Mouse (Mus musculus) lung, adult 2 months (tissue): Measurements from ENCODE around the gene Mlh3. TPM values are rescaled to one million over a fixed set of nuclear protein-coding genes. Genes with fewer than 3 reads are reported as not detected.

Experiments
- DNase-seq: peaks from one replicate; pipeline ENCODE4 v3.0.0; 2022
- H3K4me1 ChIP-seq: fragments of 200-500 bp; 2 replicates; pipeline ENCODE4 v1.6.1; 2011; ENCODE audit warnings: low read length; ENCODE audit not compliant: control insufficient read depth, insufficient read depth
- H3K4me3 ChIP-seq: fragments of 200-500 bp; replicated peaks from 2 replicates; pipeline ENCODE3; 2011; ENCODE audit warnings: low read depth, mild to moderate bottlenecking, control low read depth, low read length; ENCODE audit errors: extremely low read depth
- CTCF ChIP-seq: fragments of 200-500 bp; IDR thresholded peaks from 2 replicates; pipeline ENCODE4 v1.5.1; 2011; ENCODE audit warnings: mild to moderate bottlenecking, low read length, control low read depth; ENCODE audit not compliant: insufficient read depth
- POLR2A ChIP-seq: fragments of 200-500 bp; IDR thresholded peaks from 2 replicates; pipeline ENCODE4 v1.6.1; 2011; ENCODE audit warnings: low read depth, mild to moderate bottlenecking, control low read depth, low read length, borderline replicate concordance; ENCODE audit errors: extremely low read depth
- WGBS: fragments of 180-500 bp; shearing (Covaris S2); methylation state at CpG from one replicate; pipeline ENCODE4 v1.1.7; 2018; 5-methylcytosine and 5-hydroxymethylcytosine counted together
- polyA plus RNA-seq: library from polyadenylated mRNA; depleted of rRNA; stranded (reverse); fragments of >200 nt; gene quantifications from 2 replicates; pipeline ENCODE4 v1.2.3, GENCODE M21; 2012

Gene Mlh3
- polyA plus RNA-seq, 1 experiment = 5.5 TPM

- DNase-seq = no peak
- TF ChIP-seq POLR2A (no peak), CTCF (no peak)
- 68% methylated on average over 7 of the region's 7 CpGs for WGBS
Measured at GRCm38 (mm10) chr12:85271132-85271842, 888 bp upstream of the Mlh3 start.

GRCm38 (mm10) chr12:85269821-85270220 lies 578 bp downstream of the Mlh3 start:
- TF ChIP-seq CTCF (no peak), POLR2A (no peak)

More at GRCm38 (mm10) chr12:85271132-85271842, 888 bp upstream of the Mlh3 start:
- Histone ChIP-seq H3K4me3 (no peak overlapping the region), H3K4me1 (no peaks in the 10 kb centered on the region)

DNA sequence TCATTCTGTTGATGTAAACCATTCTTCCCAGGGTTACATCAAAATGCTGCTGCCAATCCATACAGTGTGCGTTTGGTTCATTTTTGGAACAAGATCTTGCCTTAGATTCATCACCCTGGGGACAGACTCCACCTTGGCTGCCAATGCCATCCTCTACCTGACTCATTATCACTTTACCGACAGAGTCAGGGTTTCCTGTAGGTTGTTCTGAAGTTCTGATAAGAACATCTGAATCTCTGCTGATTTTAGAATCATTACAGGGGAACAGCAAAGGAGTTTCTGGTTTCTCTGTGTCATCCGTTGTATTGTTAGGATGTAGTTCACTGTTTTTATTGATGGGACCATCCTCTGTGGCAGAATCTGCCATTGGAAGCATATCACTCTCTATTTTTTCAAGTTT lies 4.2 kb downstream of the Mlh3 start:
- 92% methylated on average over 3 of the region's 3 CpGs for WGBS
- Histone ChIP-seq H3K4me1 (no peaks in the 10 kb centered on the region), H3K4me3 (no peak overlapping the region)
- no peak for DNase-seq
- TF ChIP-seq CTCF (no peak), POLR2A (no peak)

More at GRCm38 (mm10) chr12:85269821-85270220, 578 bp downstream of the Mlh3 start:
- Histone ChIP-seq H3K4me1 (no peaks in the 10 kb centered on the region), H3K4me3 (no peak overlapping the region)
- no peak for DNase-seq
- 46% methylated on average over 3 of the region's 3 CpGs for WGBS

GRCm38 (mm10) chr12:85264940-85265339 lies 5.5 kb downstream of the Mlh3 start:
- 51% methylated on average over 7 of the region's 7 CpGs for WGBS

DNA sequence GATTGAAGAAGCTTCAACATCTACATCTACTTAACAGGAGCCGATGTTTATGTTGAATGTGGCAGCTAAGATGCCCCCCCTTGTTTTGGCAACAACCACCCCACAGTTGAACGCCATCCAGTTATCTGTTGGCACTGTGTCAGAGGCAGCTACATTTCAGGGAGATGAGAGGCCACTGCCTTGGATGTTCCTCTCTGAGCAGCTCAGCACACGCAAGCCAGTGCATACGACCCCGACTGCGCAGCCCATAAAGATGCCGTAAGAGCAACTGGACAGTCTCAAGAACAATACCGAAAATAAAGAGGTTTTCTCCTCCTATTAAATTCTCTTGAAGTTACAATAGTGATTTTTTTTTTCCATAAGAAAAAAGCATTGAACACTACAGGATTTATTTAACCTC lies 5.9 kb downstream of the Mlh3 start:
- WGBS = 74% methylated on average over 8 of the region's 8 CpGs
- DNase-seq = no peak
- TF ChIP-seq CTCF = no peak
- no peak for TF ChIP-seq POLR2A
- Histone ChIP-seq H3K4me1 (no peaks in the 10 kb centered on the region), H3K4me3 (no peak overlapping the region)

More at GRCm38 (mm10) chr12:85264940-85265339, 5.5 kb downstream of the Mlh3 start:
- Histone ChIP-seq H3K4me3 (no peak overlapping the region), H3K4me1 (no peaks in the 10 kb centered on the region)
- no peak for DNase-seq
- TF ChIP-seq CTCF (no peak), POLR2A (no peak)

DNA sequence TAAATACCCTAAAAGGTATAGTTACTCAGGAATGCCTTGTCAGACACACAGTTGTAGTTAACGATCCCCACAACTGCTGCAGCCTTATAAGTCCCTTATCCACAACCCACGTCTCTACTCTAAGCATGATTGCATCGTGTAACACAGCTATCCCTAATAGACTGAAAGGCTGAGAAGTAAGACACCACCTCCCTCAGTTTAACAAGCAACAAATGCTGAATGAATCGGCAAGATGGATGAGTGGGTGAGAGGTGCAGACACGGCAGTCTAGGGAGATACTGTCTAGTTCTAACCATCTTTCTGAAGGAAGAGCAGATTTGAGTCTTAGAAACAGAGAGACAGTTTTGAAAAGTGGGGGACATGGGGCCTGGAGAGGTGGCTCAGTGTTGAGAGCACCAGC lies 7.2 kb downstream of the Mlh3 start:
- no peak for DNase-seq
- WGBS = 83% methylated on average over 5 of the region's 5 CpGs

DNA sequence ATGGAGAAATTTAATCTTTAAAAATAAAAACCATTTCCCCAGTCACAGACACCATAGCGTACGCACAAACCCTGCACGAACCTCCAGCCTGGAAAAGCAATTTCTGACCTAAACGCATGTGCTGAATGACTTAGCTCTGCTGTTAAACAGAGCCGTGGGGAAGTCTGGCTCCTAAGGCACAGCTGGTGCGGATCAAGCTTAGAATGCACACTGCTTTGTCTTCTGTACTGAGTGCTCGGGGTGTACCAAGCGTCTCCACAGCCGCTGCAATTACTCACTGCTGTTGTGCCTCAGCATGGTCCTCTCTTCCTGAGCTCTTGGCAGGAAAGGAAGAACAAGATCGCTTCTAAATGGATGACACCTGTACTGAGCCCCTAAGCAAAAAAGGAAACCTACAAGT lies 7.9 kb downstream of the Mlh3 start:
- H3K4me3 ChIP-seq = no peak overlapping the region
- DNase-seq = no peak
- 59% methylated on average over 10 of the region's 10 CpGs for WGBS
- H3K4me1 ChIP-seq = no peaks in the 10 kb centered on the region; the same call in 1 of the 2 replicates
- no peak for TF ChIP-seq CTCF
- no peak for TF ChIP-seq POLR2A

More for the DNA sequence above, 7.2 kb downstream of the Mlh3 start:
- H3K4me1 ChIP-seq = no peaks in the 10 kb centered on the region
- no peak overlapping the region for H3K4me3 ChIP-seq
- TF ChIP-seq CTCF = no peak
- no peak for TF ChIP-seq POLR2A

DNA sequence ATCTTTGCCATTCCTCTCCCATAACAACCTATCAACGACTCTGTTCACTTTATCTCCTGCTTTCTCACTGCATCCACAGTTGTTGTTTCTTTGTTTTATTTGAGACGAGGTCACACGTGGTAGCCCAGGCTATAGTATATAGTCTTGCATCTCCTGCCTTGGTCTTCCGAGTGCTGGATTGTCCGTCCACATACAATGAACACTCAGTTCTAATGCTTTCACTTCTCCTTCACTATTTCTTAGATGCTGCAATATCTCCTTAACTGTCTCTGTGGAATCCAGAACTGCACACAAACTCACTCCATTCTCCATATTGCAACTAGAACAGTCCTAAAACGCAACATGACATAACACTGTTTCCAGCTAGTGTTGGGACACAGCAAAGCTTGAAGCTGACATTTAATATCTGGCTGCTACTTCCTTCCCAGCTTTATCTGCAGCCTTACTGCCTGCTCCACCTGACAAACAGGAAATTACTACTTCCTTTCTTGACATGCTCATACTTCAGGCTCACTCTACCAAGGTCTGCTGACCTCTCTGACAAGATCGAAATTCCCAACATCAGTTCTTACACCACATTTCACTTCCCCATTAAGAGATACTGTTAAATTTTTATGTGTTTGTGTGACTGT lies 13.3 kb downstream of the Mlh3 start:
- TF ChIP-seq CTCF (no peak), POLR2A (no peak)
- H3K4me3 ChIP-seq = no peak overlapping the region
- peaks cover 13% of the 10 kb centered on the region for H3K4me1 ChIP-seq
- 53% methylated on average over 7 of the region's 7 CpGs for WGBS
- DNase-seq = no peak

DNA sequence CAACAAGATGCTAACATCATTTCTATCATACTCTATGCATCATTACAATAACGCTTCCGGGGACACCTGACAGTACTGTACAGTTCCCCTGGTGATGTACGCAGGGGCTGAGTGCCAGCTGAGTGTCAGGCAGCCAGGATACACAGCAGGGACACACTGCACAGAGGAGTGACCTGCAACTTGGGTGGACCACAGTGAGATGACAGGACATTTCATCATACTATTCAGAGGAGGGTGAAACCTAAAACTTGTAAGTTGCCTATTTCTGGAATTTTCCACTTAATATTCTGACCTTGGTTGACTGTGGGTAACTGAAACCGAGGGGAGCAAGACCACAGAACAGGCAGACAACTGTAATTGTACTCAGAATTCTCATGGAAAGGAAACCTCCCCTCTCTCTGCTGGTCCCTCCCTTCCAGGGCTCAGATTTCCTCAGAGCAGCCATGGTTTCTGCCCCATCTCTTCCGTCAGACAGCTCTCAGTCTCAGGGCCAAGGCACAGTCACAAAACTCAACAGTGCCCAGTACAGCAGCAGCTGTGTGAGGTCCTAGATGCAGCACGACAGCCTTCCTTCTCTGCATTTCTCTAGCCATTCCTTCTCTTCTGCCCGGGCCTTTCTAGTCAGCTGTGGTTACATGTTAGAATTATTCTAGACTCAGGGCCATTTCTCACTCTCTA lies 14.2 kb downstream of the Mlh3 start:
- Histone ChIP-seq H3K4me1 (peaks cover 13% of the 10 kb centered on the region), H3K4me3 (no peak overlapping the region)
- TF ChIP-seq CTCF = no peak
- TF ChIP-seq POLR2A = no peak
- no peak for DNase-seq
- 59% methylated on average over 7 of the region's 7 CpGs for WGBS

GRCm38 (mm10) chr12:85252083-85252482 lies 18.3 kb downstream of the Mlh3 start:
- no peak for DNase-seq
- Histone ChIP-seq H3K4me1 (peaks cover 9% of the 10 kb centered on the region), H3K4me3 (no peak overlapping the region)
- 80% methylated on average over 3 of the region's 3 CpGs for WGBS
- TF ChIP-seq CTCF (no peak), POLR2A (no peak)
